Mouse (Mus musculus): Measurements from ENCODE around the gene Zfp53.

GRCm38 (mm10) chr17:21531621-21532020 is 42.8 kb downstream of the Zfp53 start:
- TF ChIP-seq ZC3H11A (IDR thresholded peaks at IDR 0.05; ENCODE audit: borderline replicate concordance, low read depth, low read length) (no peak), CHD2 (IDR thresholded peaks at IDR 0.05; ENCODE audit: low read depth, low read length) (no peak), HCFC1 (IDR thresholded peaks at IDR 0.05; ENCODE audit: borderline replicate concordance, insufficient read depth, low read length) (no peak)

All from ES-E14 (cell line).